Mouse (Mus musculus) lung, adult 2 months (tissue): ENCODE results near the gene Hist1h4n. TPM values are rescaled to one million over a fixed set of nuclear protein-coding genes. Genes with fewer than 3 reads are reported as not detected.
"Not testable (repeated sequence)": the region's sequence is repeated elsewhere in the genome, so short reads cannot be mapped to it uniquely, and the experiment has no call there.

Source experiments
- DNase-seq: peaks from one replicate; pipeline ENCODE4 v3.0.0; 2022
- H3K4me1 ChIP-seq: fragments of 200-500 bp; 2 replicates; pipeline ENCODE4 v1.6.1; 2011; ENCODE audit warnings: low read length; ENCODE audit not compliant: control insufficient read depth, insufficient read depth
- H3K4me3 ChIP-seq: fragments of 200-500 bp; replicated peaks from 2 replicates; pipeline ENCODE3; 2011; ENCODE audit warnings: low read depth, mild to moderate bottlenecking, control low read depth, low read length; ENCODE audit errors: extremely low read depth
- CTCF ChIP-seq: fragments of 200-500 bp; IDR thresholded peaks from 2 replicates; pipeline ENCODE4 v1.5.1; 2011; ENCODE audit warnings: mild to moderate bottlenecking, low read length, control low read depth; ENCODE audit not compliant: insufficient read depth
- POLR2A ChIP-seq: fragments of 200-500 bp; IDR thresholded peaks from 2 replicates; pipeline ENCODE4 v1.6.1; 2011; ENCODE audit warnings: low read depth, mild to moderate bottlenecking, control low read depth, low read length, borderline replicate concordance; ENCODE audit errors: extremely low read depth
- WGBS: fragments of 180-500 bp; shearing (Covaris S2); methylation state at CpG from one replicate; pipeline ENCODE4 v1.1.7; 2018; 5-methylcytosine and 5-hydroxymethylcytosine counted together
- polyA plus RNA-seq: library from polyadenylated mRNA; depleted of rRNA; stranded (reverse); fragments of >200 nt; gene quantifications from 2 replicates; pipeline ENCODE4 v1.2.3, GENCODE M21; 2012

Gene Hist1h4n
- polyA plus RNA-seq, 1 experiment, result 11.1 TPM

DNA sequence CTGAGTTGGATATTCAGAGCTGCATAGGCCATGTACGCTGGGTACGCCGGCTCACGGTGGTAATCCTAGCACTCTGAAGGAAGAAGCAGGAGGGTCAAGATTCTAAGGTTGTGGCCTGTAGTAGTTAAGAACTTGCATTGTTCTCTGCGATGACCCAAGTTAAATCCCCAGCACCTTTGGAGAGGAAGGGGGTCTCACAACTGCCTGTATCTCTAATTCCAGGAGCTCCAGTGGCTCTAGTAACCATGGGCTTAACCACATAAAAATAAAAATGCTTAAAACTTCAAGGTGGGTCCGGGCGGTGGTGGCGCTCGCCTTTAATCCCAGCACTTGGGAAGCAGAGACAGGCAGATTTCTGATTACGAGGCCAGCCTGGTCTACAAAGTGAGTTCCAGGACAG is 1.7 kb downstream of the Hist1h4n start:
- 89% methylated on average over 10 of the region's 10 CpGs for WGBS

DNA sequence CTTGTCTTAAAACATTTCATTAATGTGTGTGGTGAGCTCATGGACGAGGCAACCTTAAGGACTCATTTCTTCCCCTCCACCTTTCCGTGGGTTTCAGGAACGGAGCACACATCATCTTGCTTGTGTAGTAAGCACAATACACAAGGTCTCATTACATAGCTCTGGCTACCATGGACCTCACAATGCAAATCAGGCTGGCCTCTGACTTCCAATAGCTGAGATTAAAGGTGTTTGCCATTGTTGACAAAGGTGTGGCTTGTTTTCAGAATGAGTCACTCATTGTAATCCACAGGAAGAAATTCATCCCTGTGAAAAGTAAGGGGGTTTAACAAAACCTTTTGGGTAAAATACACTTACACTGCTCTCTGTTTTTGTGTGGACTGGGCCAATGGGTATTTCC is 3.5 kb downstream of the Hist1h4n start:
- no peak for DNase-seq
- 81% methylated on average over 3 of the region's 3 CpGs for WGBS
- H3K4me3 ChIP-seq, result no peak overlapping the region
- no peaks in the 10 kb centered on the region for H3K4me1 ChIP-seq
- TF ChIP-seq CTCF (no peak), POLR2A (no peak)

More for the DNA sequence above, 1.7 kb downstream of the Hist1h4n start:
- H3K4me1 ChIP-seq, result no peaks in the 10 kb centered on the region
- TF ChIP-seq POLR2A (no peak), CTCF (no peak)
- no peak overlapping the region for H3K4me3 ChIP-seq
- no peak for DNase-seq

DNA sequence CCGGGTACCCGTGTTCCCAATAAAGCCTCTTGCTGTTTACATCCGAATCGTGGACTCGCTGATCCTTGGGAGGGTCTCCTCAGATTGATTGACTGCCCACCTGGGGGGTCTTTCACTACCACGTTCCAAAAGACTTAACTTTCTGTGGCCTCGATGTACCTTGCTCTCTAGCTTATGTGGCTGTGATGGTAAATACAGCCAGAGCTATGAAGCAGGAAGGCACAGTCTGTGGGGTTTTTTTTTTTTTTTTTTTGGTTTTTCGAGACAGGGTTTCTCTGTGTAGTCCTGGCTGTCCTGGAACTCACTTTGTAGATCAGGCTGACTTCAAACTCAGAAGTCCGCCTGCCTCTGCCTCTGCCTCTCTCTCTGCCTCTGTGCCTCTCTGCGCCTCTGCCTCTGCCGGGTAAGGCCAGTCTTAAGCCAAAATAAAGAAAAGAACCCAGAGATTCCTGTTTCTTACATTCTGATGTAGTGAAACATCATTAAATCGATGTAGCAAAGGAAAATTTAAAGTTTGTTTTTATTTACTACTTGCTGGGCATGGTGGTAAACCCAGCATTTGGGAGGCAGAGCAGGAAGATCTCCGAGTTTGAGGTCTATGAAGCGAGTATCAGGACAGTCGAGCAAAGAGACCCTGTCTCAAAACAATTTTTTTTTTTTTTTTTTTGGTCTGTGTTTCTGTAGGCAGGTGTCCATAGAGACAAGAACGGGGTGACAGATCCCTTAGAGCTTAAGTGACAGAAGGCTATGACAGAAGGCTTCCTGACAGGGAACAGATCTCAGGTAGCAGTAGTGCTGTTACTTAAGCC is 11.7 kb downstream of the Hist1h4n start:
- H3K4me3 ChIP-seq, H3K4me1 ChIP-seq, DNase-seq: not testable (repeated sequence)
- 66% methylated on average over 8 of the region's 16 CpGs for WGBS

DNA sequence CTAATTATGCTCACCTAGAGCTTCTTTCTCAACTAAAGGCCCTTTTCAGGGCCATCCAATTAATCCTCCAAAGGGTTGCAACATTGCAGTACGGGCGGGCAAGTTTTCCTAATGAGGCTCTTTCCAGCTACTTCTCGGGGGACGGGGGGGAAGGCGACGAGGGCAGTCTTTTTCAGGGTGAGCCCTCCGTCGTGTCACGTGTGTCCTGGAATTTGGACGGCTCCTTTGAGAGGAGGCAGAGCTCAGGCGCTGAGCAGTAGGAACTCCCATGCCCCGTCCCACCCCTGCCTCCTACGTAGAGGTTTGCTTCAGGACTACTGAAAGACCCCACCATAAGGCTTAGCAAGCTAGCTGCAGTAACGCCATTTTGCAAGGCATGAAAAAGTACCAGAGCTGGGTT is 19.9 kb downstream of the Hist1h4n start:
- H3K4me1 ChIP-seq, DNase-seq, H3K4me3 ChIP-seq: not testable (repeated sequence)
- WGBS, result under 1% methylated on average over 14 of the region's 14 CpGs

GRCm38 (mm10) chr13:21811539-21811938 is 20.5 kb downstream of the Hist1h4n start, which contains the start of gene Hist1h4m:
Hist1h4m (plus strand) TSS chr13:21811746.
- WGBS, result no CpG with 5 or more reads among the region's 24 CpGs
- not testable (repeated sequence) for H3K4me3 ChIP-seq, H3K4me1 ChIP-seq
- peak; percentile 28 for DNase-seq

GRCm38 (mm10) chr13:21811074-21811473 is 20.9 kb downstream of the Hist1h4n start:
- no CpG with 5 or more reads among the region's 8 CpGs for WGBS
- H3K4me3 ChIP-seq, DNase-seq, H3K4me1 ChIP-seq: not testable (repeated sequence)

- DNase-seq, H3K4me1 ChIP-seq, H3K4me3 ChIP-seq: not testable (repeated sequence)
- WGBS, result no CpG with 5 or more reads among the region's 23 CpGs
These were observed 21.9 kb downstream of the Hist1h4n start, which contains the start of the genes Hist1h2bq and Hist1h2ao for GRCm38 (mm10) chr13:21810073-21810472. Hist1h2bq (minus strand) TSS chr13:21810197. Hist1h2ao (plus strand) TSS chr13:21810465.

- H3K4me3 ChIP-seq, DNase-seq, H3K4me1 ChIP-seq: not testable (repeated sequence)
- no CpG with 5 or more reads among the region's 4 CpGs for WGBS
These were observed 28.9 kb downstream of the Hist1h4n start for GRCm38 (mm10) chr13:21803058-21803457.

- H3K4me3 ChIP-seq, DNase-seq, H3K4me1 ChIP-seq: not testable (repeated sequence)
These were observed 34.8 kb downstream of the Hist1h4n start for GRCm38 (mm10) chr13:21797163-21797562.

DNA sequence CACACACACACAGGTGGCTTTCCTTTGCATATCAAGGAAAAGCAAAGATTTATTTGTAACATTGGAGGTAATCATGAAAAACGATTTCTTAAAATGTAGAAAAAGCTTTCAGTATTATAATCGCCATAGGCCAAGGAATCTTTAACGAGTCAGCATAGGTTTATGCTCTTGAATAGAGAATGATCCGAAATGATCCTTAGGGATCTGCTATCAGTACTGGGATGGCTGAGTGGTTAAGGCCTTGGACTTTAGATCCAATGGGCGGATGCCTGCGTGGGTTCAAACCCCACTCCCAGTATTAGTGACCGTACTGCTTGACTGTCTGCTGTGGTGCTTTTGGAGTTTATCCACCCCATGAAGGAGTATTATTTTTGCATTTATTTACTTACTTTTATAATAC is 36.4 kb downstream of the Hist1h4n start:
- TF ChIP-seq POLR2A, result no peak
- no peak for TF ChIP-seq CTCF
- 87% methylated on average over 7 of the region's 7 CpGs for WGBS
- no peak overlapping the region for H3K4me3 ChIP-seq
- no peak for DNase-seq
- H3K4me1 ChIP-seq, result no peaks in the 10 kb centered on the region

- DNase-seq, result no peak
- WGBS, result 20% methylated on average over 18 of the region's 18 CpGs
- no peaks in the 10 kb centered on the region for H3K4me1 ChIP-seq
- TF ChIP-seq POLR2A, result no peak
- no peak for TF ChIP-seq CTCF
- H3K4me3 ChIP-seq, result no peak overlapping the region
These were observed 41.3 kb downstream of the Hist1h4n start for GRCm38 (mm10) chr13:21790601-21791283.
